Mouse (Mus musculus): ENCODE measurements around the gene Gm45713. TPM values are rescaled to one million over a fixed set of nuclear protein-coding genes. Genes with fewer than 3 reads are reported as not detected.

The Gm45713 gene
- polyA plus RNA-seq, 1 experiment from 2014 or later: not detected

DNA sequence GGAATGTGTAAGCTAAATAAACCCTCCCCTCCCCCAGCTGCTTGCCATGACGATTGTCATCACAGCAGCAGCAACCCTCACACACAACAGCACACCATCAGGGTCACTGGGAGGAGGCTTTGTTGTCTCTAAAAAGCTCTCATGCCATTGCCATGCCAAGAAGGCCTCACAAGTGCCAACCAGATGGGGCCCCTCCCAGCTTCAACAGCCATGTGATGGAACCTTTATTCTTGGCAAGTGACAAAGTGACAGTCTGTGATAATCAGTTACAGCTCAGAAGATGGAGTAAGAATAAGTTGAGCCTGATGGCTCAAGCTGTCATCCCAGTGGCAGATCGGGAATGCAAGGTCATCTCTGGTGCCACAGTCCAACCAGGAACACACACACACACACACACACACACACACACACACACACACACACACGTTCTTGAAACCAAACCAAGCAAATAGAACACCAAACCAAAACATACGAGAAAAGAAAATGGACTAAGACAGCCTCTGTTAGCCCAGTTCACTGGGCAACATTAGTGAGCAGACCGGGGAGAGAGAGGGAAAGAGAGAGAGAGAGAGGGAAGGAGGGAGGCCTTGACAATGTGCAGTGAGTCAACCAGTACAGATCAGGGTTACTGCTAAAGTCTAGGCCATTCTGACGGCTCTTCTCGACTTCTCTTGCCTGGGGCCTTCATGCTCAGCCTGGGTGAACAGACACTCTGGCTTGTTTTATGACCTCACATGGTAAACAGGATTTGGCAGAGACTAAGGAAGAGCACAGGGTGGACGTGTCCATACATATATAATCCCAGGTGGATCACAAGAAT is 4.1 kb upstream of the Gm45713 start:
- Histone ChIP-seq H3K9ac (replicated peaks; ENCODE audit: low read depth, low read length) (no peak overlapping the region), H3K9me3 (ENCODE audit: control insufficient read depth, low read length) (no peaks in the 10 kb centered on the region), H3K27me3 (replicated peaks; ENCODE audit: control insufficient read depth, insufficient read depth, low read length) (no peaks in the 10 kb centered on the region; the same call in 1 of the 2 replicates), H3K4me3 (replicated peaks; ENCODE audit: low read length) (no peak overlapping the region), H3K4me1 (replicated peaks; ENCODE audit: control insufficient read depth, insufficient read depth, low read length) (peaks cover 11% of the 10 kb centered on the region), H3K4me2 (ENCODE audit: low read length) (no peak overlapping the region), H3K27ac (ENCODE audit: low read length) (no peak overlapping the region), H3K36me3 (ENCODE audit: control insufficient read depth, insufficient read depth) (no peaks in the 10 kb centered on the region)
- WGBS: 76% methylated on average over 8 of the region's 8 CpGs
- no peak for ATAC-seq

DNA sequence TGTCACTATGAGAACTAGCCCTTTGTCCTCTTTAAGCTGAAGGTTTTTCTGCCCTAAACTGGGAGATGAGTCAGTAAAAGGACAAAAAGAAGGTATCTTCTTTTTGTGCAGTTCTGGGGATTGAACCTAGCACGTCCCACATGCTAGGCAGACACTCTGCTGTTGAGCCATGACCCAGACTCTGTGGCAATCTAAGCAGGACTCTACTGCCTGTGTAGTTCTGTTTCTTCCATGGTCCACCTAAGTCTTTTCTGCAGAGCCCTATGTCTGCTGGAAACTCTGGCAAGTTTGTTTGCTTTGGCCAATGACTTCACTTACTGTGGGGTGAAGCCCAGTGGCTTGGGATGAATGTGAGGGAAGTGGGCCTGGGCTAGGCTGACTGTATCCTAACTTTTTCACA is 2.4 kb upstream of the Gm45713 start:
- no peak overlapping the region for H3K4me2 ChIP-seq (ENCODE audit: low read length)
- WGBS: 65% methylated on average over 1 of the region's 1 CpGs
- no peak overlapping the region for H3K9ac ChIP-seq (replicated peaks; ENCODE audit: low read depth, low read length)

DNA sequence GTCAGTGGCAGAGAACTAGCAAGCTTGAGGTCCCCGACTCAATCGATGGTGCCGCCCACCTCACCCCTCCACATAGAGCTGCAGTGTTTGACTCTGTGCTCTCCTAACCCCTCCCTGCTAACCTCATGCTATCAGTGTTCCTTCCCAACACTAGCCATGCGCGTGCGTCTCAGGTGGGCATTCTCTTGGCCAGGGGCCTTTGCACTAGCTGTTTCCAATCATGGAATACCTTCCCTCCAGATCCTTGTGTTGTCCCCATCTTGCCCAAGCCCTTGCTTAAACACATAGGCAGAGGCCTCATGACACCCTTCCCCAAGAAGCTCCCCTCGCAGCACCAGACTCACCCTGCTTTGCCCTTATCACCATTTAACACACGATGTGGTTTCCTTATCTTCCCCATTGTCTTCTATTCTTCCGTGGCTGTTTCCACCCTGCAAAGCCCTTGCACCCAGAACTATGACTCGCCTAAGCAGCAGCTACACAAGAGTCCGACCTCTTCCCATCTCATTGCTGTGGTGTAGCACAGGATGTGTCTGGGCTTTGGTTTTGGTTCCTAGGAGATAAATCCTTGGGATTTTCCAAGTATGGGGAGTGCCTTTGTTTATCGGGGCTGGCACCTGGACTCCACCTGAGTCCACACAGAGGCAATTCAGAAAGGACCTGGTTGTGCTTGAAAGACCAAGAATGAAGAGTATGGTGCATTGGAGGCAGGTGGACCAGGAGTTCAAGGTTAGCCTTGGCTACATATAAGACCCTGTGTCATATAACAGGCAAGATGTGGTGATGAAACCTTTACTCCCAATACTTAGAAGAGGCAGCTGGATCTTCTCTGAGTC is 1.4 kb upstream of the Gm45713 start:
- Histone ChIP-seq H3K4me2 (ENCODE audit: low read length) (no peak overlapping the region), H3K27ac (ENCODE audit: low read length) (no peak overlapping the region), H3K27me3 (replicated peaks; ENCODE audit: control insufficient read depth, insufficient read depth, low read length) (peaks cover 2% of the 10 kb centered on the region; the same call in 1 of the 2 replicates), H3K9ac (replicated peaks; ENCODE audit: low read depth, low read length) (no peak overlapping the region), H3K4me1 (replicated peaks; ENCODE audit: control insufficient read depth, insufficient read depth, low read length) (peaks cover 11% of the 10 kb centered on the region), H3K36me3 (ENCODE audit: control insufficient read depth, insufficient read depth) (no peaks in the 10 kb centered on the region), H3K9me3 (ENCODE audit: control insufficient read depth, low read length) (no peaks in the 10 kb centered on the region), H3K4me3 (replicated peaks; ENCODE audit: low read length) (no peak overlapping the region)
- no peak for ATAC-seq
- 86% methylated on average over 12 of the region's 12 CpGs for WGBS

More for the DNA sequence above, 2.4 kb upstream of the Gm45713 start:
- Histone ChIP-seq H3K27me3 (replicated peaks; ENCODE audit: control insufficient read depth, insufficient read depth, low read length) (peaks cover 2% of the 10 kb centered on the region; the same call in 1 of the 2 replicates), H3K4me3 (replicated peaks; ENCODE audit: low read length) (no peak overlapping the region), H3K9me3 (ENCODE audit: control insufficient read depth, low read length) (no peaks in the 10 kb centered on the region), H3K4me1 (replicated peaks; ENCODE audit: control insufficient read depth, insufficient read depth, low read length) (peaks cover 11% of the 10 kb centered on the region), H3K36me3 (ENCODE audit: control insufficient read depth, insufficient read depth) (no peaks in the 10 kb centered on the region), H3K27ac (ENCODE audit: low read length) (no peak overlapping the region)
- no peak for ATAC-seq

DNA sequence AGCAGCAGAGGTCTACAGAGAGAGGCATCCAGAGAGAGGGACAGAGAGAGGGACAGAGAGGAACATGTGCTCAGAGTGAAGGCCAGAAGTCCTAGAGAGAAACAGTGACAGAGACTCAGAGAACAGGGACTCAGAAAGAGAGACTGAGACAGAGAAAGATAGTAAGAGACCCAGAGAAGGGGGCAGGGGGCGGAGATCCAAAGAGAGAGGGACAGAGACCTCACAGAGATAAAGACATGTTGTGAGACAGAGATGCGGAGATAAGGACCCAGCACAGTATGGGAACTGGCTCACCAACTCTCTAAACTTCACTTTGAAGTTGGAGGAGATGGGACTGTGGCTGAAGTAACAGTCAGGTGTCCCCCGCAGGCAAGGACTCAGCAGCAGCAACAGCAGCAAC is 661 bp downstream of the Gm45713 start:
- Histone ChIP-seq H3K9me3 (ENCODE audit: control insufficient read depth, low read length) (no peaks in the 10 kb centered on the region), H3K9ac (replicated peaks; ENCODE audit: low read depth, low read length) (no peak overlapping the region), H3K27ac (ENCODE audit: low read length) (no peak overlapping the region), H3K4me2 (ENCODE audit: low read length) (no peak overlapping the region), H3K36me3 (ENCODE audit: control insufficient read depth, insufficient read depth) (no peaks in the 10 kb centered on the region), H3K27me3 (replicated peaks; ENCODE audit: control insufficient read depth, insufficient read depth, low read length) (peaks cover 2% of the 10 kb centered on the region; the same call in 1 of the 2 replicates), H3K4me1 (replicated peaks; ENCODE audit: control insufficient read depth, insufficient read depth, low read length) (peaks cover 11% of the 10 kb centered on the region), H3K4me3 (replicated peaks; ENCODE audit: low read length) (no peak overlapping the region)
- no peak for ATAC-seq
- WGBS: 76% methylated on average over 3 of the region's 3 CpGs

DNA sequence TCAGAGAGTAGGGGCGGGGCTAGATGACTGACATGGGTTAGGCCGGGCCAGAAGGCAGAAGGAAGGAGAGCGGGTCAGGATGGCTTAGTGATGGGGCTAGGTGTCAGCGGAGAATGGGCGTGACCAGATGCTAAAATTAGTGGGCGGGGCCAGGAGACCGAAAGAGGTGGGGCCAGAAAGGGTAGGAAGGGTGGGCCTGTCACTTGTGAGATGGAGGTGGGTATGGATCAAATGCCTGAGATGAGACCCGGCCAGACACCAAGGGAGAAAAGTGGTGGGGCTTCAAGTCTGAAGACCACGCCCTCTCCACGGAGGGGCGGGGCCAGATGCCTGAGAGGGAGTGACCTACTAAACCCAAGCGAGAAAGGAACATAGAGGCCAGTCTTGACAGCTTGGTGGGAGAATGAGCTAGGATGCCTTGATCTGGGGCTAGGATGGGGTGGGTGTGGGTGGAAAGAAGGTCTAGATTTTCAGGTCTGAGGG is 1.4 kb downstream of the Gm45713 start:
- H3K9ac ChIP-seq (replicated peaks; ENCODE audit: low read depth, low read length): no peak overlapping the region
- no peaks in the 10 kb centered on the region for H3K9me3 ChIP-seq (ENCODE audit: control insufficient read depth, low read length)
- H3K27me3 ChIP-seq (replicated peaks; ENCODE audit: control insufficient read depth, insufficient read depth, low read length): peaks cover 2% of the 10 kb centered on the region; the same call in 1 of the 2 replicates
- ATAC-seq: no peak
- no peaks in the 10 kb centered on the region for H3K36me3 ChIP-seq (ENCODE audit: control insufficient read depth, insufficient read depth)
- no peak overlapping the region for H3K4me3 ChIP-seq (replicated peaks; ENCODE audit: low read length)
- H3K4me2 ChIP-seq (ENCODE audit: low read length): no peak overlapping the region
- 6% methylated on average over 12 of the region's 12 CpGs for WGBS
- peaks cover 13% of the 10 kb centered on the region for H3K4me1 ChIP-seq (replicated peaks; ENCODE audit: control insufficient read depth, insufficient read depth, low read length)
- H3K27ac ChIP-seq (ENCODE audit: low read length): no peak overlapping the region

DNA sequence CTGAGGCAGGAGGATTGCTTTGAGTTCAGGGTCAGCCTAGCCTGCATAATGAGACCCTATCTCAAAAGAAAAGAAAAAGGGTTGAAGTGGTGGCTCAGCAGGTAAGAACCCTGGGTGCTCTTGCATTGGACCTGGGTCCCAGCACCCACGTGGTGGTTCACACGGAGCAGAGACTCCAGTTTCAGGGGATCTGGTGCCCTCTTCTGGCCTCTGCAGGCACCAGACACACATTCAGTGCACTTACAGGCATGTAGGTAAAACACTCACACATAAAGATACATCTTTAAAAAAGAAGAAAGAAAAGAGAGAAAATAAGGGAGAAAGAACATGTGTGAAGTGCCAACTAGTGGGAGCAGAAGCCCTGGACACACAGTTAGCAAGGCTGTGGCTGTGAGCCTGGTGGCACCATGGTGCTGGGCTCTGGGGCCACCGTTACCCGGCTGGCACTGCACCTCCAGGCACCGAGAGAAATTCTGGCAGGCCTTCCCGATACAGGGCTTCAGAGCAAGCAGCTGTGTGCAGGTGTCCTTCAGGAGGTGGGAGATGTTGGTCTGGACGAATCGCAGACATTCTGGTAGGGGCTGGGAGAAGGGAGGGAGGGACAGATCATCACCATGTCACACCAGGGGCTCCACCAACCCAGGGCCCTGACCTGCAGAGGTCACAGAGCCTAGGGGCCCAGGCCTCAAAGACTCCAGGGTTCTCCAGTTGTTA is 2.4 kb downstream of the Gm45713 start:
- peaks cover 17% of the 10 kb centered on the region for H3K4me1 ChIP-seq (replicated peaks; ENCODE audit: control insufficient read depth, insufficient read depth, low read length)
- no peaks in the 10 kb centered on the region for H3K36me3 ChIP-seq (ENCODE audit: control insufficient read depth, insufficient read depth)
- no peak overlapping the region for H3K27ac ChIP-seq (ENCODE audit: low read length)
- H3K27me3 ChIP-seq (replicated peaks; ENCODE audit: control insufficient read depth, insufficient read depth, low read length): peaks cover 2% of the 10 kb centered on the region; the same call in 1 of the 2 replicates
- no peak overlapping the region for H3K4me2 ChIP-seq (ENCODE audit: low read length)
- no peaks in the 10 kb centered on the region for H3K9me3 ChIP-seq (ENCODE audit: control insufficient read depth, low read length)
- H3K9ac ChIP-seq (replicated peaks; ENCODE audit: low read depth, low read length): no peak overlapping the region
- WGBS: 77% methylated on average over 8 of the region's 8 CpGs
- ATAC-seq: no peak
- H3K4me3 ChIP-seq (replicated peaks; ENCODE audit: low read length): no peak overlapping the region

DNA sequence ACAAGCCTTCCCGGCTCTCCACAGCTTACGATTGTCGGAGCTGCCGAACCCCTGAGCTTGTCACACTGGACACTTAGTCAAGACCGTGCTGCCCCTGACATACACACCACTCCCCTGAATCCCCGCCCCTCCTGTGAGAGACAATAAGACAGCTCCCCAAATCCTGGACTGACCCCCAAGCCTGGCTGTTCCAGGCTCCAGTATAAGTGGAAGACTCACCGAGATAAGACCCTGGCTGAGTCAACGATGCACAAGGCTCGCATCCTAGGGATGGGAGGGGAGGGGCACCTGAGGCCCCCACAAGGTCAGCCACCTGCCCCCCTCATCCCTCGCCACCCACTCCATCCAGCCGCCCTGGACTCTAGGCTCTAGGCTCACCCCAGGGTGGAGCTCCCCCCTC is 4.2 kb downstream of the Gm45713 start:
- Histone ChIP-seq H3K4me1 (replicated peaks; ENCODE audit: control insufficient read depth, insufficient read depth, low read length) (peaks cover 27% of the 10 kb centered on the region), H3K4me3 (replicated peaks; ENCODE audit: low read length) (no peak overlapping the region), H3K36me3 (ENCODE audit: control insufficient read depth, insufficient read depth) (peaks cover under 1% of the 10 kb centered on the region; the same call in 1 of the 2 replicates), H3K9ac (replicated peaks; ENCODE audit: low read depth, low read length) (no peak overlapping the region), H3K27me3 (replicated peaks; ENCODE audit: control insufficient read depth, insufficient read depth, low read length) (peaks cover 2% of the 10 kb centered on the region; the same call in 1 of the 2 replicates), H3K4me2 (ENCODE audit: low read length) (no peak overlapping the region), H3K9me3 (ENCODE audit: control insufficient read depth, low read length) (no peaks in the 10 kb centered on the region), H3K27ac (ENCODE audit: low read length) (no peak overlapping the region)
- WGBS: 77% methylated on average over 11 of the region's 11 CpGs
- ATAC-seq: no peak

DNA sequence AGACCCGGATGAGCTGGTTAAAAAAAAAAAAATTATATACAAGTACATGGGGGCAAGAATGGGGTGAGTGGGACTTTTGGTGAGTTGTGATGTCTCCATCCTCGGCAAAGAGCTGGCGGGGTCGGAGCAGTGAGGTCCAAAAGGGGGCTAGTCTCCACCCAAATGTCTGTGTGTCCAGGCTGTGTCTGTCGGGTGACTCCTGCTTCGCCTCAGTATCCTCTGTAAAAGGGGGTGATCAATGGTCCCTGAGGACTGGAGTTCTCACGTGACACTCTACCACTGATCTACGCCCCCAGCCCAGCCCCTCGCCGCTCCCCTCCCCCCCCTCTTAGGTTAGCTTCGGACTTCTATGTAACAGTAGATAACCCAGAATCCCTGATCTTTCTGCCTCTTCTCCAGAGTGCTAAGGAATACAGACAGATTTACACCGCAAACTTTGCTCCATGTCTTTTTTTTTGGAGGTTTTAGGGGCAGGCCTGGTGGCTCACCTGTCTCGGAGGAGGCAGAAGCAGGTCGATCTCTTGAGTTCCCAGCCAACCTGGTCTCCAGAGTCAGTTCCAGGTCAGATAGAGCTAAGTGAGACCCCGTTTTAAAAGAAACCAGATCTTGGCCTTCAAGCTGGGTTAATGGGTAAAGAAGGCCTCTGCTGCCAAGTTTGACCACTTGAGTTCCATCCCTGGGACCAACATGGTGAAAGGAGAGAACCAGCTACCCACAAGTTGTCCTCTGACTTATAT is 6.1 kb downstream of the Gm45713 start:
- peak overlapping the region; percentile 88 for H3K9ac ChIP-seq (replicated peaks; ENCODE audit: low read depth, low read length)
- H3K4me1 ChIP-seq (replicated peaks; ENCODE audit: control insufficient read depth, insufficient read depth, low read length): peaks cover 26% of the 10 kb centered on the region
- ATAC-seq: no peak
- no peaks in the 10 kb centered on the region for H3K9me3 ChIP-seq (ENCODE audit: control insufficient read depth, low read length)
- 66% methylated on average over 15 of the region's 15 CpGs for WGBS
- H3K4me2 ChIP-seq (ENCODE audit: low read length): peak overlapping the region; percentile 80
- peaks cover 2% of the 10 kb centered on the region; the same call in 1 of the 2 replicates for H3K27me3 ChIP-seq (replicated peaks; ENCODE audit: control insufficient read depth, insufficient read depth, low read length)
- H3K36me3 ChIP-seq (ENCODE audit: control insufficient read depth, insufficient read depth): peaks cover 15% of the 10 kb centered on the region
- H3K27ac ChIP-seq (ENCODE audit: low read length): peak overlapping the region; percentile 96
- peak overlapping the region; percentile 63 for H3K4me3 ChIP-seq (replicated peaks; ENCODE audit: low read length)
